Mouse (Mus musculus) MEL (cell line): Measurements from ENCODE around the gene Rabgap1l. TPM values are rescaled to one million over a fixed set of nuclear protein-coding genes. Genes with fewer than 3 reads are reported as not detected.

Experiments used
- DNase-seq: peaks from one replicate; pipeline ENCODE4 v3.0.0; 2011; ENCODE audit warnings: low read depth, low spot score
- H3K27ac ChIP-seq: 2 replicates; pipeline ENCODE4 v1.5.1; 2012; ENCODE audit warnings: low read depth, mild to moderate bottlenecking, control low read depth, low read length, moderate library complexity; ENCODE audit not compliant: control insufficient read depth
- H3K27me3 ChIP-seq, 2 experiments: fragments of 150-350 bp in 1 of 2; sonication (generic) in 1 of 2; 2 replicates each; pipeline ENCODE4 v1.6.1; 2012; ENCODE audit warnings: low read length in 2 of 2, mild to moderate bottlenecking in 2 of 2, improper control_type of control experiment in 1 of 2, moderate library complexity in 1 of 2; ENCODE audit not compliant: insufficient read depth in 2 of 2, control insufficient read depth in 1 of 2
- H3K36me3 ChIP-seq, 2 experiments: 2 replicates each; pipeline ENCODE4 v1.6.1; 2012 to 2014; ENCODE audit warnings: low read length in 2 of 2, improper control_type of control experiment in 1 of 2, inconsistent platforms in 1 of 2, mild to moderate bottlenecking in 1 of 2; ENCODE audit not compliant: insufficient read depth in 2 of 2, control insufficient read depth in 1 of 2
- H3K4me1 ChIP-seq, 2 experiments: fragments of 150-350 bp in 1 of 2; sonication (generic) in 1 of 2; 2 replicates each; pipeline ENCODE4 v1.6.1; 2012; ENCODE audit warnings: low read length in 2 of 2, improper control_type of control experiment in 1 of 2, mild to moderate bottlenecking in 1 of 2; ENCODE audit not compliant: insufficient read depth in 2 of 2, control insufficient read depth in 1 of 2
- H3K4me3 ChIP-seq, 2 experiments: fragments of 150-350 bp in 1 of 2; sonication (generic) in 1 of 2; 2 replicates each; pipeline ENCODE4 v1.5.1; 2012; ENCODE audit warnings: low read depth in 2 of 2, low read length in 2 of 2, mild to moderate bottlenecking in 2 of 2, moderate library complexity in 2 of 2, control low read depth in 1 of 2, improper control_type of control experiment in 1 of 2; ENCODE audit not compliant: control insufficient read depth in 1 of 2, insufficient read depth in 1 of 2
- H3K79me2 ChIP-seq: 2 replicates; pipeline ENCODE4 v1.6.1; 2012; ENCODE audit warnings: mild to moderate bottlenecking, low read length, moderate library complexity; ENCODE audit not compliant: control insufficient read depth, poor library complexity, insufficient read depth
- H3K9ac ChIP-seq: 2 replicates; pipeline ENCODE4 v1.6.1; 2012; ENCODE audit warnings: low read depth, mild to moderate bottlenecking, control low read depth, low read length, moderate library complexity; ENCODE audit not compliant: control insufficient read depth, poor library complexity, severe bottlenecking
- H3K9me3 ChIP-seq: fragments of 150-350 bp; sonication (generic); replicated peaks from 2 replicates; pipeline ENCODE4 v1.6.1; 2012; ENCODE audit warnings: mild to moderate bottlenecking, low read length, improper control_type of control experiment, moderate library complexity; ENCODE audit not compliant: insufficient read depth
- BHLHE40 ChIP-seq: IDR thresholded peaks from 2 replicates; pipeline ENCODE4 v1.6.1; 2012; ENCODE audit warnings: low read depth, mild to moderate bottlenecking, inconsistent platforms, low read length, improper control_type of control experiment, borderline replicate concordance
- CHD1 ChIP-seq: IDR thresholded peaks from 2 replicates; pipeline ENCODE4 v1.6.1; 2012; ENCODE audit warnings: low read depth, mild to moderate bottlenecking, inconsistent platforms, low read length, improper control_type of control experiment
- CTCF ChIP-seq, 3 experiments: IDR thresholded peaks in 2 of 3; conservative IDR thresholded peaks in 1 of 3; 2 replicates each; pipeline ENCODE4 v1.5.1; 2011 to 2012; ENCODE audit warnings: low read length in 3 of 3, low read depth in 2 of 3, mild to moderate bottlenecking in 2 of 3, improper control_type of control experiment in 1 of 3, inconsistent platforms in 1 of 3, mixed read lengths in 1 of 3, moderate library complexity in 1 of 3; ENCODE audit not compliant: control insufficient read depth in 1 of 3, insufficient read depth in 1 of 3, poor library complexity in 1 of 3, severe bottlenecking in 1 of 3
- E2F4 ChIP-seq: IDR thresholded peaks from 2 replicates; pipeline ENCODE4 v1.6.1; 2011; ENCODE audit warnings: low read depth, low read length, improper control_type of control experiment, borderline replicate concordance
- EP300 ChIP-seq, 2 experiments: IDR thresholded peaks; 2 replicates each; pipeline ENCODE4 v1.6.1; 2011; ENCODE audit warnings: improper control_type of control experiment in 2 of 2, low read length in 2 of 2, low read depth in 1 of 2, mild to moderate bottlenecking in 1 of 2
- ETS1 ChIP-seq: IDR thresholded peaks from 2 replicates; pipeline ENCODE4 v1.6.1; 2012; ENCODE audit warnings: low read depth, mild to moderate bottlenecking, inconsistent platforms, low read length, improper control_type of control experiment, moderate library complexity
- GABPA ChIP-seq: IDR thresholded peaks from 2 replicates; pipeline ENCODE4 v1.6.1; 2012; ENCODE audit warnings: low read depth, mild to moderate bottlenecking, inconsistent platforms, low read length, improper control_type of control experiment, moderate library complexity
- GATA1 ChIP-seq: IDR thresholded peaks from 2 replicates; pipeline ENCODE4 v1.6.1; 2011; ENCODE audit warnings: low read depth, low read length, improper control_type of control experiment
- JUND ChIP-seq: IDR thresholded peaks from 2 replicates; pipeline ENCODE4 v1.6.1; 2011; ENCODE audit warnings: low read depth, mild to moderate bottlenecking, improper control_type of control experiment, low read length
- MAX ChIP-seq: IDR thresholded peaks from 2 replicates; pipeline ENCODE4 v1.6.1; 2011; ENCODE audit warnings: low read length, improper control_type of control experiment
- MEF2A ChIP-seq: IDR thresholded peaks from 2 replicates; pipeline ENCODE4 v1.6.1; 2014; ENCODE audit warnings: low read depth, mild to moderate bottlenecking, inconsistent platforms, low read length, improper control_type of control experiment; ENCODE audit not compliant: poor library complexity, insufficient replicate concordance, severe bottlenecking; ENCODE audit errors: extremely low read depth
- MYB ChIP-seq: IDR thresholded peaks from 2 replicates; pipeline ENCODE4 v1.6.1; 2011; ENCODE audit warnings: mild to moderate bottlenecking, low read depth, low read length, improper control_type of control experiment
- NELFE ChIP-seq: IDR thresholded peaks from 2 replicates; pipeline ENCODE4 v1.6.1; 2011; ENCODE audit warnings: low read depth, low read length, improper control_type of control experiment
- NRF1 ChIP-seq: IDR thresholded peaks from 2 replicates; pipeline ENCODE4 v1.6.1; 2014; ENCODE audit warnings: low read depth, mild to moderate bottlenecking, inconsistent platforms, low read length, improper control_type of control experiment, moderate library complexity; ENCODE audit not compliant: poor library complexity, insufficient read depth, severe bottlenecking
- POLR2A ChIP-seq, 2 experiments: IDR thresholded peaks; 2 replicates each; pipeline ENCODE4 v1.6.1; 2011 to 2012; ENCODE audit warnings: low read length in 2 of 2, mild to moderate bottlenecking in 2 of 2, control low read depth in 1 of 2, improper control_type of control experiment in 1 of 2, low read depth in 1 of 2, moderate library complexity in 1 of 2; ENCODE audit not compliant: control insufficient read depth in 1 of 2, insufficient read depth in 1 of 2, poor library complexity in 1 of 2
- POLR2AphosphoS2 ChIP-seq: IDR thresholded peaks from 2 replicates; pipeline ENCODE4 v1.6.1; 2011; ENCODE audit warnings: low read length, improper control_type of control experiment
- RCOR1 ChIP-seq: IDR thresholded peaks from 2 replicates; pipeline ENCODE4 v1.6.1; 2012; ENCODE audit warnings: low read depth, mild to moderate bottlenecking, inconsistent platforms, low read length, improper control_type of control experiment
- SIN3A ChIP-seq: IDR thresholded peaks from 2 replicates; pipeline ENCODE4 v1.6.1; 2012; ENCODE audit warnings: low read length, improper control_type of control experiment, inconsistent platforms
- SMC3 ChIP-seq: IDR thresholded peaks from 2 replicates; pipeline ENCODE4 v1.6.1; 2011; ENCODE audit warnings: low read depth, low read length, improper control_type of control experiment
- TAL1 ChIP-seq: IDR thresholded peaks from 2 replicates; pipeline ENCODE4 v1.6.1; 2012; ENCODE audit warnings: mild to moderate bottlenecking, inconsistent platforms, low read length, moderate library complexity, mixed read lengths
- TBP ChIP-seq: IDR thresholded peaks from 2 replicates; pipeline ENCODE4 v1.8.0; 2011; ENCODE audit warnings: low read depth, low read length, improper control_type of control experiment
- TCF12 ChIP-seq: IDR thresholded peaks from 2 replicates; pipeline ENCODE4 v1.6.1; 2014; ENCODE audit warnings: low read depth, mild to moderate bottlenecking, inconsistent platforms, low read length, improper control_type of control experiment, moderate library complexity
- UBTF ChIP-seq: IDR thresholded peaks from 2 replicates; pipeline ENCODE4 v1.6.1; 2012; ENCODE audit warnings: low read depth, mild to moderate bottlenecking, inconsistent platforms, low read length, improper control_type of control experiment, moderate library complexity, borderline replicate concordance; ENCODE audit not compliant: insufficient read depth
- ZKSCAN1 ChIP-seq: IDR thresholded peaks from 2 replicates; pipeline ENCODE4 v1.6.1; 2012; ENCODE audit warnings: low read depth, mild to moderate bottlenecking, inconsistent platforms, low read length, improper control_type of control experiment, moderate library complexity
- ZMIZ1 ChIP-seq: IDR thresholded peaks from 2 replicates; pipeline ENCODE4 v1.6.1; 2012; ENCODE audit warnings: low read depth, mild to moderate bottlenecking, inconsistent platforms, low read length, improper control_type of control experiment, moderate library complexity
- ZNF384 ChIP-seq: IDR thresholded peaks from 2 replicates; pipeline ENCODE4 v1.6.1; 2012; ENCODE audit warnings: low read depth, mild to moderate bottlenecking, inconsistent platforms, low read length, improper control_type of control experiment
- polyA plus RNA-seq, 2 experiments: library from polyadenylated mRNA; stranded (reverse) in 1 of 2; unstranded in 1 of 2; fragments of >175 nt in 1 of 2; fragments of >200 nt in 1 of 2; gene quantifications; 2 replicates each; pipeline versions ENCODE4 v1.2.1 to v1.2.4; 2012; ENCODE audit warnings: low replicate concordance in 2 of 2, low read depth in 1 of 2; ENCODE audit not compliant: insufficient read length in 2 of 2, insufficient read depth in 1 of 2, missing spikeins in 1 of 2
- total RNA-seq: library from RNA; depleted of rRNA; stranded (reverse); fragments of 300-350 nt; gene quantifications from 2 replicates; pipeline ENCODE4 v1.2.3, GENCODE M21; 2012

Gene Rabgap1l
- total and polyA plus RNA-seq, 3 experiments: 24.1 to 26.2 TPM; not detected in 1

DNA sequence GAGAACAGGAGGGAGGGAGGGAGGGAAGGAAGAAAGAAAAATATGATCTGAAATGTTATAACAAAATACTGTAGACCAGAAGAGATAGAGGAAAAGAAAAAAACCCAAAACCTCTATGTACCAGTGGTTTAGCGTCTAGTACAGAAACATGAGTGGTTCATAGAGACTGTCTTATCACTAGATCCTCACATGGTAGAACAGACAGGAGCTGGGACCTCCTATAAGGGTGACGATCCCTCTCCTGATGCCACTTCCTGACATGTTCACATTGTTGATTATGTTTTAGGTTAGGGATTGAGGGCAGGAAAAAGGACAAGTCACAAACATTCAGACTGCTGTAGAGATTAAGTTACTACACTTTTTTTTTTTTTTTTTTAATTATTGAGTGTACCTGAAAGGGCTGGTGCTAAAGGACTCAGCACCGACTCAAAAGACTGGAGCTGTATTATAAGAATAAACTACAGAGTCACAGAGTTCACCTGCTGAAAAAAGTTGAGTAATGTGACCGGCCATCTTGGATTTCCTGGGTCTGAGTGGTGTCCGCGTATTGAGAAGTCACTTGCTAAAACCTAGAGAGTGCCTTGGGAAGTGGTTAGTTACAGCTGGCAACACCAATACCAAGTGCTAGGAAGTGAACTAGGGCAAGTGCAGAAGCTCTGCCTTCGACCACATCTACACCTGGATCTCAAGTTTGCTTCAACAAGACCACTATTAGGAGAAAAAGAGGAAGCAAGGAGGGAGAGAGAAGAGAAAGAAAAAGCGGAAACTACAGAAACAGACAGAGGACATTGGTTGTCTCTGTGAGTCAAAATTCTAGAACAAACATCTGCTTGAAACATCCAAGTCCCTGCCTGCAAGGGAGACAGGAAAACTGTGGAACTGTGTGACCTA, 37.8 kb upstream of the Rabgap1l start (continued):
- TF ChIP-seq POLR2A (IDR thresholded peaks at IDR 0.05; ENCODE audit: control insufficient read depth in 1 of 2, insufficient read depth in 1 of 2, low read depth in 1 of 2, low read length in 2 of 2, poor library complexity in 1 of 2) (no peak), SIN3A (no peak), ETS1 (peak; percentile 58)

DNA sequence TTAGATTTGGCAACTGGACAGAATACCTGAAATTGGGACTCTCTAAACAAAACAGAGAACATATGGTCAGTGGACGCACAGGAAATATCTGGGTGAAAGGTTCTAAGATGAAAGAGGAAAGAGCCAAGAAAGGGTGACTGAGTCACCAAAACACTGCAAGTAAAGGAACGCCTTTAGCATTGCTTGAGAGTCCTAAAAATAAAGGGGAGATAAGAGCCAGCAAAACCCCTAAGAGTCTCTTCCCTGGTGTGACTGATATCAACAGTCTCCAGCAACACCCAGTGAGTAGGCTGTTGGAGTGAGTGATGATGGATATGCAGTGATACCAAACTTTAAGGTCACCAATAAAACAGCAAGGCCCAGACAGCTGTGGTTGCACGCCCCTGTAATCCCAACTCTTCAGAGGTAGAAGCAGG, 32.4 kb upstream of the Rabgap1l start:
- no peaks in the 10 kb centered on the region for H3K9me3 ChIP-seq
- no peak overlapping the region for H3K4me3 ChIP-seq
- peaks cover 2 to 4% of the 10 kb centered on the region in 2 experiments; a peak in 2 of 4 replicates for H3K4me1 ChIP-seq
- H3K27ac ChIP-seq: peak overlapping the region; percentile 28; the same call in 1 of the 2 replicates
- TF ChIP-seq NRF1: no peak
- TF ChIP-seq GATA1: peak; percentile 96
- TF ChIP-seq BHLHE40: no peak
- peak; percentile 89 to 91 for TF ChIP-seq EP300 (IDR thresholded peaks at IDR 0.05; ENCODE audit: low read depth in 1 of 2, low read length in 2 of 2)
- TF ChIP-seq TAL1: peak; percentile 61
- TF ChIP-seq TBP: peak; percentile 56; the same call in 1 of the 2 replicates
- TF ChIP-seq CTCF (IDR thresholded peaks at IDR 0.05 in 2 of 3, conservative IDR thresholded peaks at IDR 0.05 in 1 of 3; ENCODE audit: control insufficient read depth in 1 of 3, insufficient read depth in 1 of 3, low read depth in 2 of 3, low read length in 3 of 3, poor library complexity in 1 of 3, severe bottlenecking in 1 of 3): no peak
- TF ChIP-seq E2F4: no peak
- TF ChIP-seq MEF2A: peak; percentile 87; the same call in 1 of the 2 replicates
- peak; percentile 88 for TF ChIP-seq ETS1
- peak; percentile 80 for TF ChIP-seq TCF12
- peak; percentile 81; the same call in 1 of the 2 replicates for TF ChIP-seq RCOR1
- peaks cover 0 to 10% of the 10 kb centered on the region in 2 experiments; a peak in 2 of 4 replicates for H3K36me3 ChIP-seq
- H3K27me3 ChIP-seq: no peaks in the 10 kb centered on the region
- DNase-seq: peak; percentile 85
- H3K79me2 ChIP-seq: no peaks in the 10 kb centered on the region
- H3K9ac ChIP-seq: no peak overlapping the region

DNA sequence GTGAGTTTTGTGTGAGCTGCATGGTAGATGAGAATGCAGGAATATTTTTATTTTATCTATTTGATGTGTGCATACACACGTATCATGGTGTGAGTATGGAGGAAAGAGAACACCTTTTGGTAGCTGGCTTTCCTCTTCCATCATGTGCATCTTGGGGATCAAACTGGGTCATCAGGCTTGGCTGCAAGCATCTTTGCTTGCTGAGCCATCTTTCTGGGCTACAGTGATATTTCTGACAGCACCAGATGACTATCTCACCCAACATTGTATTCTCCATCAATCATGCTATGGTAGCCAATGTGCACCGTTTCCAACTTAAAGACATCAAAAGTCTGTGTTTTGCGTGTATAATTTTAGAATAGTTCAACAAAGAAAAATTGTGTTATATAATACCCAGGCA, 30.6 kb upstream of the Rabgap1l start:
- H3K4me3 ChIP-seq: no peak overlapping the region
- peaks cover 2 to 4% of the 10 kb centered on the region in 2 experiments; a peak in 2 of 4 replicates for H3K4me1 ChIP-seq
- H3K27me3 ChIP-seq: no peaks in the 10 kb centered on the region
- H3K36me3 ChIP-seq: peaks cover 0 to 10% of the 10 kb centered on the region in 2 experiments; a peak in 2 of 4 replicates
- no peaks in the 10 kb centered on the region for H3K9me3 ChIP-seq
- H3K9ac ChIP-seq: no peak overlapping the region
- no peak for DNase-seq
- no peak overlapping the region for H3K27ac ChIP-seq
- H3K79me2 ChIP-seq: no peaks in the 10 kb centered on the region
- TF ChIP-seq POLR2AphosphoS2 (no peak), SMC3 (no peak), NELFE (no peak), POLR2A (IDR thresholded peaks at IDR 0.05; ENCODE audit: control insufficient read depth in 1 of 2, insufficient read depth in 1 of 2, low read depth in 1 of 2, low read length in 2 of 2, poor library complexity in 1 of 2) (no peak), RCOR1 (no peak), CHD1 (no peak), GABPA (no peak), UBTF (no peak), MAX (no peak), ZMIZ1 (no peak), MYB (no peak), NRF1 (no peak), TCF12 (no peak), SIN3A (no peak), JUND (no peak), ZNF384 (no peak), ZKSCAN1 (no peak)
